Mouse (Mus musculus): ENCODE measurements around the gene Ralgapa2. TPM values are rescaled to one million over a fixed set of nuclear protein-coding genes. Genes with fewer than 3 reads are reported as not detected.
A peak's percentile ranks its signal among the peaks of the same experiment; 100 is the strongest.

Ralgapa2 gene
- polyA plus RNA-seq, 1 experiment from 2014 or later = 12.5 TPM

DNA sequence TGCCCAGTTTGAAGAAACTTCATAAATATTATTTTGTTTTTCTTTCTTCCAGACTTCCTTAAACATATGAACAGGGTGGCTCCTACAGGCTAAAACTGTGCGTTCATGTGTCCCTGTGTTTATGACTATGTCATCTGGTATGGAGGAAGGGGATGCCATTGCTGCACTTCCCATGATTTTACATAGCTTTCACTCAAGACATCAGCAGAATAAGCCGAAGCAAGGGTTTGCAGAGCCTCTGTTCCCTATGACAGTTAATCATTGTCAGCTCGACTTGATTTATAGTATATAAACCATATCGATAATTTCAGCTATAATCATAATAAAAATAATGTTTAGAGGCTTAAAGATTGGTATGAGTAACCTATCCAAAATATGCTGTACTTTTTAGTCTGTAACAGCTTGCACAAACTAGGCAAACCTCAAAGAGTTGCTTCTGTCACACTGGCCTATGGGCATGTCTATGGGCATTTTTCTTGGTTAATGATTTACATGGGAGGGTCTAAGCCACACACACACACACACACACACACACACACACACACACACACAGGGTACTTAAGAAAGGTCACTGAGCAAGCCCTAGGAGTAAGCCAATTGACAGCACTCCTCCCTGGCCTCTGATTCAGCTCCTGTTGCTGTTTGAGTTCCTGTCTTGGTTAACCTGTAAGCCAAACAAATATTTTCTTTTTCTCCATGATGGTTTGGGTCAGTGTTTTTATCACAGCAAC is 12.7 kb upstream of the Ralgapa2 start:
- ATAC-seq (ENCODE audit: low FRiP score) = no peak
- 83% methylated on average over 4 of the region's 4 CpGs for WGBS
- H3K4me1 ChIP-seq = no peaks in the 10 kb centered on the region

DNA sequence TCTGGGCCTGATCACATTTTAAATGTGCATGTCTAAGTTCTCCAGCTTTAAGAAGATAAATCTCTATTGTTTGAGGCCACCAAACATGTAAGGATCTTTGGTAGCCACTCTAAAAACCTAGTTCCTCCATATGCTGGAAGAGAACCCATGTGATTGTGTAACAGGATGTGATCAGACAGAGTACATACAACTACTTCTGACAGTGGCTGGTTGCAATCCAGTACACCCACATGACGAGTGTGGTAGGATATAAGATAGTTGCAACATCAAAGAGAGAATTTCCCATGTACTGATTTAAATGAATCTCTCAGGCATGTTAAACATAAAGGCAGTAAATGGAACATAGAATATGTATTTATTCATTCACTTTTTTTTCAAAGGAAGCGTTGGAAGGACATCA is 4.8 kb upstream of the Ralgapa2 start:
- Histone ChIP-seq H3K4me2 (replicated peaks) (no peak overlapping the region), H3K36me3 (no peaks in the 10 kb centered on the region), H3K9me3 (replicated peaks) (no peaks in the 10 kb centered on the region), H3K4me3 (no peak overlapping the region), H3K27ac (no peak overlapping the region), H3K4me1 (no peaks in the 10 kb centered on the region), H3K9ac (no peak overlapping the region), H3K27me3 (no peaks in the 10 kb centered on the region)
- ATAC-seq (ENCODE audit: low FRiP score) = no peak
- 89% methylated on average over 2 of the region's 2 CpGs for WGBS

More for the DNA sequence above, 12.7 kb upstream of the Ralgapa2 start:
- Histone ChIP-seq H3K4me3 (no peak overlapping the region), H3K36me3 (no peaks in the 10 kb centered on the region), H3K4me2 (replicated peaks) (no peak overlapping the region), H3K9me3 (replicated peaks) (no peaks in the 10 kb centered on the region), H3K27me3 (no peaks in the 10 kb centered on the region), H3K27ac (no peak overlapping the region), H3K9ac (no peak overlapping the region)

DNA sequence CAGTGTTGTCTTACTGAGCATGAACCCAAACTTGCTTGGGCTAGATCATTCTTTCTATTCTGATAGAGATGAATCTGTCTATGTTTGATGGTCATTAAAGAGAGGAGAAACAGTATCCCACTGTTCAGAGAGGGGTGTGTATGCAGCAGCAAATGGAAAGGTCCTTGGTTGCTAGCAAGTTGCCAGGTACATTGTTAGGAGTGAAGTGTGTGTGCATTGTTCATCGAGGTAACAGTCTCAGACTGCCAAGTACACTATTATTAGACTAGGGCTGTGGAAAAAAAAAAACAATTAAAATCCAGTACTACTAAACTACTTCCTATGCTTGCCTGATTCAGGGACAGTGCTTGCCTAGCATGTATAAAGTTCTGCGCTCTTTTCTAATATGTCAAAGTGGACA is 2.9 kb upstream of the Ralgapa2 start:
- no peaks in the 10 kb centered on the region for H3K36me3 ChIP-seq
- H3K9me3 ChIP-seq (replicated peaks) = no peaks in the 10 kb centered on the region
- WGBS = 79% methylated on average over 2 of the region's 2 CpGs
- H3K9ac ChIP-seq = no peak overlapping the region
- ATAC-seq (ENCODE audit: low FRiP score) = no peak
- no peak overlapping the region for H3K27ac ChIP-seq
- peaks cover 7% of the 10 kb centered on the region for H3K4me1 ChIP-seq
- no peaks in the 10 kb centered on the region for H3K27me3 ChIP-seq
- H3K4me3 ChIP-seq = no peak overlapping the region
- no peak overlapping the region for H3K4me2 ChIP-seq (replicated peaks)

DNA sequence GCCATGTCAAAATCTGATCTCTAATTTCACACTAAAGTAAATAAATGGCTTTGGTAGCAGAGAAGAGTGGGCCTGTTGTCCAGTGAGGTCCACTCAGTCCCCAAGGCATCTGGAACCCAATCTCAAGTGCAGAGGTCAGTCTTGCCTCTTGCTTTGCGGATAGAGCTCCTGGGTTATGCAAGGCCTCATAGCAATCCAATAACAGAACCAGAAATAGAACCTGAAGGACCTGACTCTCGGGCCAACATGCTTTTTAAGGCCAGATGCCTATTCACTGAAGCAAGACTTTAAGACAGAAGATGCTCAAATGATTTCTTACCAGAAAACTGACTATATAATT is 407 bp upstream of the Ralgapa2 start:
- Histone ChIP-seq H3K4me2 (replicated peaks) (peak overlapping the region; percentile 44), H3K27ac (no peak overlapping the region), H3K4me1 (peaks cover 7% of the 10 kb centered on the region), H3K9ac (no peak overlapping the region), H3K36me3 (no peaks in the 10 kb centered on the region), H3K4me3 (no peak overlapping the region), H3K27me3 (no peaks in the 10 kb centered on the region), H3K9me3 (replicated peaks) (no peaks in the 10 kb centered on the region)
- 84% methylated on average over 2 of the region's 2 CpGs for WGBS
- peak; percentile 6; the same call in 1 of the 2 replicates for ATAC-seq (ENCODE audit: low FRiP score)

DNA sequence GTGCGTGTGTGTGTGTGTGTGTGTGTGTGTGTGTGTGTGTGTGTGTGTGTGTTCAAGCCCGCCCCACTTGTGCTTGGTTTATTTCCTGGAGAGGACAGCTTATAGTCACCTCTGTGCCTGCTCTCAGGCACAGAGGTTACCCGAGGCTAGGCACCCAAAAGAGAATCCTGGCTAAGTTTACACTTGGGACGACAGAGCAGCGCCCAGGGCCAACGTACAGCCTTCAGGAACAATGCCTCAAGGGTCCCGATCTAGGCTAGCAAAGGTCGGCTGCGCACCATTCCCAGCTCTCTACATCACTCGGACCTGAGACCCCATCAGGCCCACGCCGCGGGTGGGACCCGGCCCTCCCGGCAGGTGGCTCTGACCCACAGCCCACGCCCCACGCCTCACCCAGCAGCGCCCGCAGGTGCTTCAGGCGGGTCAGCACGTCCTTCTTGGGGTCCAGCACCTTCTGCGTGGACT is 711 bp downstream of the Ralgapa2 start:
- Histone ChIP-seq H3K9ac (peak overlapping the region; percentile 80), H3K36me3 (no peaks in the 10 kb centered on the region), H3K4me2 (replicated peaks) (peak overlapping the region; percentile 67), H3K4me3 (peak overlapping the region; percentile 67), H3K4me1 (peaks cover 7% of the 10 kb centered on the region), H3K27me3 (no peaks in the 10 kb centered on the region), H3K9me3 (replicated peaks) (no peaks in the 10 kb centered on the region), H3K27ac (0 out of 2 replicates have a peak overlapping the region, but pooled peaks have one; percentile 18)
- under 1% methylated on average over 22 of the region's 22 CpGs for WGBS
- ATAC-seq (ENCODE audit: low FRiP score) = no peak

DNA sequence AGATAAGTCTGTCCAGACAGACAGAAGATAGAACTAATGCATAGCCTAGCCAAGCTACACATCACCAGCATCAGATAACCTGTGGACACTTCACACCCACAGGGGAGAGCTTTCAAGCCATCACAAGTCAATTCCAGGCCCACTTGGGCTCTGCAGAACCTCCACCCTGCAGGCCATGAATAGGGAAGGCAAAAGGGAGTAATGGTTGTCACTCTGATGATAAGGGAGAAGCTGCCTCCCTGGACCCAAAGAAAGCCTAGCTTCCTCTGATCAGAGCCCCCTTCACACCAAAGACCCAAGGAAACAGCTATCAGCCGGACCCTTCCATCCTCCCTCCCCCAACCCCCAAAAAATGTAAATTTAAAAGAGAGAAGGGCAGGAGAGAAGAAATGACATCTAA is 1.4 kb downstream of the Ralgapa2 start:
- Histone ChIP-seq H3K4me1 (peaks cover 7% of the 10 kb centered on the region), H3K4me2 (replicated peaks) (peak overlapping the region; percentile 67), H3K9me3 (replicated peaks) (no peaks in the 10 kb centered on the region), H3K27ac (no peak overlapping the region), H3K27me3 (no peaks in the 10 kb centered on the region), H3K36me3 (no peaks in the 10 kb centered on the region), H3K4me3 (peak overlapping the region; percentile 67), H3K9ac (peak overlapping the region; percentile 80; the same call in 1 of the 2 replicates)
- WGBS = 7% methylated on average over 1 of the region's 1 CpGs
- no peak for ATAC-seq (ENCODE audit: low FRiP score)

DNA sequence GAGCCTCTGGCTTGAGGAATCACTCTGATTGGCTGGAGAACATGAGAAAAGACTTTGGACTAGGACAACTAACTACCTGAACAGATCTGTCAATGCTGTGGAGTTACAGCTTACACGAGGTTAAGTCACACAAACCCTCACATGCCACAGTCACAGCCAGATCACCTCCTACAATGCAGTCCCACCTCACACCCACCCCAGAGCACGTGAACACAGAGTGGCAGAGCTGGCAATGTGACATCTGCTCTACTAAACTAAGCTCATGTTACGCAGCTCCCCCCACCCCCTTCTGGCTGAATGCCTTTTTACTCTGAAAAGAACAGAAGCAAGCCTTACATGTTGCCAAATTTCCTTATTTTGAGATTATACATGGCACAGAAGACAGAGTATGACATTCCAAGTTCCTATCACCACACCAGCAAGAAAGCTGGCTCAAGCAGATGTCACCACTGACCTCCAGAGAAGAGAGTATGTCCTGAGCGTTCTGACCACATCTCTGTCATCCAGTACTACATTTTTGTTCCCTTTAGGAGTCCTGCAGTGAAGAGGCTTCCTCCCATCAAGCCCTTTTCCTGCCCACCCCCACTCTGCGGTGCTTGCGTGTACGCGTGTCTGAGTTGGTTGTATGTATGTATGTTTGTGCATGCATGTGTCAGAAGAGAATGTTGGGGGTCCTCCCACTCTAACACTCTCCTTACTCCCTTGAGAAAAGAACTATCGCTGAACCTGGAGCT is 9.4 kb downstream of the Ralgapa2 start:
- Histone ChIP-seq H3K36me3 (no peaks in the 10 kb centered on the region), H3K9ac (no peak overlapping the region), H3K27me3 (no peaks in the 10 kb centered on the region), H3K4me1 (peaks cover 5% of the 10 kb centered on the region; the same call in 1 of the 2 replicates), H3K9me3 (replicated peaks) (no peaks in the 10 kb centered on the region), H3K4me3 (no peak overlapping the region), H3K4me2 (replicated peaks) (no peak overlapping the region), H3K27ac (no peak overlapping the region)
- WGBS = 74% methylated on average over 9 of the region's 9 CpGs
- no peak for ATAC-seq (ENCODE audit: low FRiP score)

DNA sequence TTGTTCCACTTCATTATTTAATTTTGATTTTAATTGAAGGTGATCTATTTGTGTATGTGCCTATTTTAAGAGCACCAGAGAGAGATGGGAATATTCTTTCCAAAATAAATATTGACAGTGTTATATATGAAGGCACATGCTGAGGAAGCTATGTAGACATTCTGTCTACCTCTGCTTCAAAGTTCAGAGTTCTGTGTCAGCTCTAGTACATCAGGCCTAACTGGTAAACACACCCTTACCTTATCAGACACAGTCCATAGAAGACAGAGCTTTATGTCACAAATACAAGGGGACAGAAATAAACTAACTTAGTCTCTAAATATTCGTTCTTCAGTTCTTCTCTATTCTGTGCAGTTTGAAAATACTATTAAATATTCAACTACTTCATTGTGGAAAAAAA is 12.1 kb downstream of the Ralgapa2 start:
- Histone ChIP-seq H3K9me3 (replicated peaks) (no peaks in the 10 kb centered on the region), H3K4me1 (peaks cover 5% of the 10 kb centered on the region; the same call in 1 of the 2 replicates), H3K4me2 (replicated peaks) (no peak overlapping the region), H3K36me3 (no peaks in the 10 kb centered on the region), H3K27me3 (no peaks in the 10 kb centered on the region), H3K27ac (no peak overlapping the region), H3K9ac (no peak overlapping the region), H3K4me3 (no peak overlapping the region)
- no peak for ATAC-seq (ENCODE audit: low FRiP score)
- WGBS = 92% methylated on average over 1 of the region's 1 CpGs

DNA sequence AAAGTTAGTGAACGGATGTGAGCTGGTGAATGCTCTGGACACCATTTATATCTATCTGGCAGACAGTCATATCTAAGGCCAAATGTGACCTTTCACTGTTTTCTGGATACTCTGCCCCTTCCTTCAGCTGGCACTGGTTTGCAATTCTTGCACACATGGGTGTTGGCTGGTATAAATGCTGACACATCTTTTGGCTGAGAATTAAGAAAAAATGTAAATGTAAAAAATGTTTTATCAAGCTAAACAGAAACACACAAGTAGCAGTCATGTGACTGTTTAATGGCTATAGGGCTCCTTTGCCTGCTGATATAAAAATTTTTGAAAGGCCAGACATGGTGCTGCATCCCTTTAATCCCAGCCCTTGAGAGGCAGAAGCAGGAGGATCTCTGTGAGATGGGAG is 13.0 kb downstream of the Ralgapa2 start:
- Histone ChIP-seq H3K9ac (no peak overlapping the region), H3K27ac (no peak overlapping the region), H3K4me1 (peaks cover 5% of the 10 kb centered on the region; the same call in 1 of the 2 replicates), H3K9me3 (replicated peaks) (no peaks in the 10 kb centered on the region), H3K36me3 (no peaks in the 10 kb centered on the region), H3K4me3 (no peak overlapping the region), H3K27me3 (no peaks in the 10 kb centered on the region), H3K4me2 (replicated peaks) (no peak overlapping the region)
- 97% methylated on average over 1 of the region's 1 CpGs for WGBS
- ATAC-seq (ENCODE audit: low FRiP score) = no peak

DNA sequence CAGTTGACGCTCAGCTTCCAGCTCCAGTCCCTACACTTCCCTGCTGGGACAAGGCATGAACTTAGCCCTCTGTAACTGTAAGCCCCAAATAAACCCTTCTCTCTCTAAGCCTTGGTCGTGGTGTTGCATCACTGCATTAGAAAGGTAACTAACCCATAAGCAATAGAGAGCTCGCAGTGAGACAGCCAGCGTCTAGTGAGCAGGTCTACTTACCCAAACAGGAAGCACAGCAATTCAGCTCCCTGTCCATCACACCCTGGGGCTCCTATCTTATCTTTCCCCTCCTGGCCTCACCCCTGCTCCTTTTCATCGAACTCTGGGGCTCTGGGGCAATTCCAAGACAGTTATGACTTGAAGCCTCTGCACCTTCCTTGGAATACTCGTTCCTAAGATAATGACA is 13.8 kb downstream of the Ralgapa2 start:
- no peak overlapping the region for H3K4me2 ChIP-seq (replicated peaks)
- peaks cover 5% of the 10 kb centered on the region; the same call in 1 of the 2 replicates for H3K4me1 ChIP-seq
- H3K27ac ChIP-seq = no peak overlapping the region
- 87% methylated on average over 6 of the region's 6 CpGs for WGBS
- no peaks in the 10 kb centered on the region for H3K9me3 ChIP-seq (replicated peaks)
- H3K4me3 ChIP-seq = no peak overlapping the region
- H3K36me3 ChIP-seq = no peaks in the 10 kb centered on the region
- H3K9ac ChIP-seq = no peak overlapping the region
- H3K27me3 ChIP-seq = no peaks in the 10 kb centered on the region
- ATAC-seq (ENCODE audit: low FRiP score) = no peak

DNA sequence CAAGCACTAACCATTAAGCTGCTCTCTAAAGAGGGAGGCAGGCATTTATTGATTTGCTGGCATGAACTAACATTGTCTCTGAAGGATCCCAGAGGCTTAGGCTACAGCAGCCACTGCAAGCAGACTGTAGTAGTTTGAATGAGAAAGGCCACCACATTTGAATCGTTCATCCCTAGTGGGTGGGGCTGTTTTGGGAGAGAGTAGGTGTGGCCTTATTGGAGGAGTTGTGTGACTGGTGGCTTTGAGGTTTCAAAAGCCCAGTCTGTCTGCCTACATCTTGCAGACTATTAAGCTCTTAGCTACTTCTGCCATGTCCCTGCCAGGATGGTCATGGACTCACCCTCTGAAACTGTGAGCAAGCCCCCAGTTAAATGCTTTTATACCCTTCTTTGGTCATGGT is 15.1 kb downstream of the Ralgapa2 start:
- Histone ChIP-seq H3K4me2 (replicated peaks) (no peak overlapping the region), H3K9me3 (replicated peaks) (no peaks in the 10 kb centered on the region), H3K4me3 (no peak overlapping the region), H3K27ac (no peak overlapping the region), H3K9ac (no peak overlapping the region), H3K36me3 (no peaks in the 10 kb centered on the region), H3K4me1 (no peaks in the 10 kb centered on the region), H3K27me3 (no peaks in the 10 kb centered on the region)
- no peak for ATAC-seq (ENCODE audit: low FRiP score)
- WGBS = 38% methylated on average over 1 of the region's 1 CpGs

DNA sequence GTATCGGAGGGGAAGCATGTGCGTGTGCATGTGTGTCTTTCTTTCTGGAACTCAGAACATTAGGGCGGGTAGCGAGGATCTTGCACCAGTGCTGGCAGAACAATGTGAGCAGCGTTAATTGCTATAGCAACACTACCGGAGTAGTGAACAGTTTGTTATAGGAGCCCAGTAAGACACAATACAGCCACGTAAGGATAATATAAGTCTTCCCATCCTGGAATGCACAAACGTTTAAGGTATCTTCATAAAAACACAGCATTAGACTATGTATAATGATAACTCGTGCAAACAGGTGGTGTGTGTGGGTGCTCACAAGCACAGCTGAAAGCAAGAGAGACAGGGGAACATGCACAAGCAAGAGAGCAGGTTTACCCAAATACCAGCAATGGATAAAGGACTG is 16.4 kb downstream of the Ralgapa2 start:
- H3K4me1 ChIP-seq = no peaks in the 10 kb centered on the region
- no peak overlapping the region for H3K4me3 ChIP-seq
- no peak overlapping the region for H3K4me2 ChIP-seq (replicated peaks)
- H3K27me3 ChIP-seq = no peaks in the 10 kb centered on the region
- no peaks in the 10 kb centered on the region for H3K9me3 ChIP-seq (replicated peaks)
- H3K27ac ChIP-seq = no peak overlapping the region
- no peak overlapping the region for H3K9ac ChIP-seq
- no peak for ATAC-seq (ENCODE audit: low FRiP score)
- 85% methylated on average over 9 of the region's 9 CpGs for WGBS
- no peaks in the 10 kb centered on the region for H3K36me3 ChIP-seq
